Mouse (Mus musculus) olfactory bulb, adult 2 months (tissue): ENCODE results near the gene Aqp5. TPM values are rescaled to one million over a fixed set of nuclear protein-coding genes. Genes with fewer than 3 reads are reported as not detected.

Source experiments
- H3K27ac ChIP-seq: fragments of 200-500 bp; 2 replicates; pipeline ENCODE4 v1.5.1; 2012; ENCODE audit warnings: low read depth, low read length; ENCODE audit not compliant: insufficient read depth
- H3K4me1 ChIP-seq: fragments of 200-500 bp; 2 replicates; pipeline ENCODE4 v1.6.1; 2012; ENCODE audit warnings: low read length; ENCODE audit not compliant: control insufficient read depth, insufficient read depth
- H3K4me3 ChIP-seq: fragments of 200-500 bp; 2 replicates; pipeline ENCODE4 v1.5.1; 2012; ENCODE audit warnings: mild to moderate bottlenecking, low read depth, low read length, moderate library complexity; ENCODE audit not compliant: insufficient read depth
- CTCF ChIP-seq: fragments of 200-500 bp; IDR thresholded peaks from 2 replicates; pipeline ENCODE4 v1.5.1; 2012; ENCODE audit warnings: low read depth, mild to moderate bottlenecking, low read length, moderate library complexity; ENCODE audit not compliant: insufficient read depth
- POLR2A ChIP-seq: fragments of 200-500 bp; IDR thresholded peaks from 2 replicates; pipeline ENCODE4 v1.6.1; 2012; ENCODE audit warnings: mild to moderate bottlenecking, low read depth, low read length, moderate library complexity; ENCODE audit not compliant: insufficient read depth
- WGBS: fragments of 180-500 bp; shearing (Covaris S2); methylation state at CpG from one replicate; pipeline ENCODE4 v1.1.7; 2018; 5-methylcytosine and 5-hydroxymethylcytosine counted together
- polyA plus RNA-seq: library from polyadenylated mRNA; stranded (reverse); fragments of >200 nt; gene quantifications from 2 replicates; pipeline ENCODE4 v1.2.4, GENCODE M21; 2012; ENCODE audit warnings: low replicate concordance; ENCODE audit not compliant: missing spikeins, insufficient read depth, insufficient read length

The Aqp5 gene
- polyA plus RNA-seq, 1 experiment = not detected

DNA sequence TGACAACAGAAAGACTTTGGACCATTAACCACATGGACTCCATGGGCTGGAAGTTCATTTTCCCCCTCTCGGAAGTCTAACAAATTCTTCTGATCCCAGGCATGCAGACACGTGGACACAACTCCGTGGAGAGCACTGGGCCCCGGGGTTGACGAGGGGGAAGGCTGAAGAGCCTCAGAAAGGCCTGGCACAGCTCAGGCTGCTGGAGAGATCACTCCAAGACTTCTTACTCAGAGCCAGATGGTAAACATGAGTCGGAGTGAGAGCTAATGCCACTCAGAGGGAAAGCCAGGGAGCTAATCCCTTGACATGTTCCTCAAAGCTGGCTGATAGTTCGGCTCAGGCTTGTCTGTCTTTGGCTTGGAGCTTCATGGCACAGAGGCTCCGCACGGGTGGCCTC is 24.7 kb downstream of the Aqp5 start:
- H3K27ac ChIP-seq = peak overlapping the region; percentile 9; the same call in 1 of the 2 replicates
- 29% methylated on average over 9 of the region's 9 CpGs for WGBS

DNA sequence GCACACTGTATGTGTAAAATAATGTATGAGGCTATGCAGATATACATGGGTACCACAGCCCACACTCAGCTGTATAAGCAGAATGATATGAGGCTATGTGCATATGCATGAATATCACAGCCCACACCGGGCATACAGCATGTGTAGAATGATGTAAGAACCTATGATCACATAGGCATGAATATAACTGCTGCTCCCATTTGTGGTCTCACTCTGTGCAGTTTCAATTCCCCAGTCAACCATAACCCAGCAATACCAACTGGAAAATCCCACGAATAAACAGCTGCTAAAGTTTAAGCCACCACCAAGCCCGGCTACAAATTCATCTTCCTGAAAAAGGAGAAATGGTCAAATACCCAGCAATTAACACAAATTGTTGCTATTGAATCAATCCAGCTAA is 28.0 kb downstream of the Aqp5 start:
- TF ChIP-seq CTCF = no peak
- TF ChIP-seq POLR2A = no peak
- peaks cover 23% of the 10 kb centered on the region for H3K4me1 ChIP-seq
- 79% methylated on average over 3 of the region's 3 CpGs for WGBS
- no peak overlapping the region for H3K4me3 ChIP-seq
- H3K27ac ChIP-seq = no peak overlapping the region

More for the DNA sequence above, 24.7 kb downstream of the Aqp5 start:
- TF ChIP-seq POLR2A = no peak
- TF ChIP-seq CTCF = no peak
- no peak overlapping the region for H3K4me3 ChIP-seq
- peaks cover 34% of the 10 kb centered on the region for H3K4me1 ChIP-seq

DNA sequence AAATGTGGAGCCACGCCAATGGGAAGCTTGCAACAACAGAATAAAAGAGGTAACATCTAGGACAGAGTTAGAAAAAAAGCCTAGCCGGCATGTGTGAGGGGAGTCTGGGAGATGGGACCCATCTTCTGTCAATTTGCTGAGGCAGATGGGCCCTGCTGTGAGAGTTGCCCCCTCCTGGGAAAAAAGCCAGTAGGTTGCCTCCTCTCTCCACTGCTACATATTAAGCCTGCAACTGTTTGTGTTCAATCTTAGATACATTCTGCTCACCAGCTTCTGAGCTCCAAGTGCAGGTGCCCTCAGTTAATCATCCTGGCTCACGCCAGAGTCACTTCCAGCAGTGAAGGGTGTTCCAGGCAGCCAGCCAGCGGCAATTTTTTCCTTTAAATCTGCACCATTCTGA is 29.2 kb downstream of the Aqp5 start:
- TF ChIP-seq POLR2A (no peak), CTCF (no peak)
- H3K27ac ChIP-seq = no peak overlapping the region
- no peak overlapping the region for H3K4me3 ChIP-seq
- WGBS = 49% methylated on average over 4 of the region's 4 CpGs
- H3K4me1 ChIP-seq = peaks cover 11% of the 10 kb centered on the region

DNA sequence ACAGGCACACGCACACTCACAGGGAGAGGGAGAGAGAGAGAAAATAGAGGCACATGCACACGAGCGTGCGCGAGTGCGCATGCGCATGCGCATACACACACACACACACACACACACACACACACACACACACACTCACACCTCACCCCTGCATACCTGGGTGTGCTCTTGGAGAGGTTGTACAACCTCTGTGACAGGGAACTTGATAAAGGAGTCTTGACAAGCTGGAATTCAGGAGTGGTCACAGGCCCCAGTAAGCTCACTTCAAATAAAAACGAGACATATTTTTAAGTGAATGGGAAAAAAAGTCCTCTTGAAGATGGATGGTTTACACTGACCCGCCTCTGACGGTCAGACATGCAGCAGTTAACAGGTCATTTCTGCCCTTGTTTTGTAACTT is 31.5 kb downstream of the Aqp5 start:
- no peak for TF ChIP-seq POLR2A
- TF ChIP-seq CTCF = no peak
- H3K4me3 ChIP-seq = no peak overlapping the region
- WGBS = 96% methylated on average over 11 of the region's 11 CpGs
- peaks cover 2% of the 10 kb centered on the region; the same call in 1 of the 2 replicates for H3K4me1 ChIP-seq
- H3K27ac ChIP-seq = no peak overlapping the region

DNA sequence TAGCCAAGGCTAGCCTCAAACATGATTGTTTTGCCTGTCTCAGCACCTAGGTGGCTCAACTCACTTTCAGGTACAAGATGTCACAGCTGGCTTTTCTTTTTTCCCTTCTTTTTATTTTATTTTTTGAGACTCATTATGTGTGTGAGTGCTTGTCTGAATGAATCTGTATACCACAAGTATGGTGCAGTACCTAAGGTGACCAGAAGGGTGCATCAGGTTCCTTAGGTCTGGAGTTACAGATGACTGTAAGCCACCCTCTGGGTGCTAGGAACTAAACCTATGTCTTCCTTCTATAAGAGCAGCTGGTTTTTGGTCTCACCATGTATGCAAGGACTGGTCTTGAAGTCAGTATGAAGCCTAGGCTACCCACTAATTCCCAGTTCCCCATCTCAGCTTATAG is 41.0 kb downstream of the Aqp5 start:
- Histone ChIP-seq H3K4me3 (no peak overlapping the region), H3K4me1 (no peaks in the 10 kb centered on the region), H3K27ac (no peak overlapping the region)
- TF ChIP-seq POLR2A (no peak), CTCF (no peak)

DNA sequence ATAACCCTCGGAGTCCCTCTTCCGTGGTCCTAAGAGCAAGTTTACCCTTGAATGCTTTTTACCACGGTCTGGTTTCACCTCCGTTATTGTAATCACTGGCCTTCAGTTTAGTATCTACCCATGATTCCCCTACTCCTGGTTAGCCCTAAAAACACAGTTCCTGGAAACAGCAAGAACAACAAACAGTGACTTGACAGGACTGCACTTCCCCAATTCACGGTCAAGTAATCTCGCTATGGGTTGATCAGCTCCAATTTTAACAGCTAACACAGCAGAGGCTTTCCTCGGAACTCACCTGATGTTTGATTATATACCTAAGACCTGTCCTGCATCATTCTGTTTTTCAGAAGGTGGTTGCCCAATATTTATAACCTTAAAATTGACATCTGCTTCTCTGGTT is 44.1 kb downstream of the Aqp5 start:
- WGBS = 90% methylated on average over 7 of the region's 7 CpGs
- Histone ChIP-seq H3K27ac (no peak overlapping the region), H3K4me3 (no peak overlapping the region)

DNA sequence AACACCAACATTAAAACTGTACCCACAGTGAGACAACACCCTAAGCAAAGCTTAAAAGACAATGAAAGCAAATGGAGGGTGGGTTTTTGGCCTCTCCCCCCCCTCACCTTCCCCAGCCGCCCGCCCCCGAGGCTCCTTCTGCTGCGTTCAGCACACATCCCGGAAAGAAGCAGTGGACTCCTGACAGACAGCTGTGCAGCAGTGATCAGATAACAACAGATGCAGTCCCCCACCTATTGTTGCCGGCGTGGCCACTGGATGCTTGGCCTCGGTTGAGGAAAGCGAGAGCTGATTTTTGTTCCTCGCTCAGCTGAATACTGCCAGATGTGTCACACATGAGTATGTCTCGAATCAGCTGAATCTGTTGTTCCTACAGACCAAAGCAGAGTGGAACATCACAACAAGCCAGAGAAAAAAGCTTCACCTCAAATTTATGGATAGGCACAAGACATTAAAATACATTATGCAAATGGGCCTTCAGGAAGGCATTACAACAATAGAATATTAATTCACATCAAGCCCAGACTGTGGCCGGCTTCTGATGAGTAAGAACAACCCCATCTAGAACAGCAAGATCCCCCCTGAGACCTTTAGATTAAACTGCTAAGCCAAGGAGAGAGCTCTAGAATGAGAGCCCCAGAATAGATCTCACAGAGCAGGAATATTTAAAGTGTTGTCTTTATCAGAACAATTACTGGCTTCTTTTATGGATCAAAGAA is 47.0 kb downstream of the Aqp5 start:
- no peak overlapping the region for H3K4me3 ChIP-seq
- 64% methylated on average over 12 of the region's 12 CpGs for whole genome bisulfite sequencing
- no peak overlapping the region for H3K27ac ChIP-seq
- TF ChIP-seq POLR2A = no peak
- TF ChIP-seq CTCF = no peak
- H3K4me1 ChIP-seq = peaks cover 2% of the 10 kb centered on the region; the same call in 1 of the 2 replicates

More for the DNA sequence above, 44.1 kb downstream of the Aqp5 start:
- TF ChIP-seq POLR2A (no peak), CTCF (no peak)
- H3K4me1 ChIP-seq = peaks cover 2% of the 10 kb centered on the region; the same call in 1 of the 2 replicates

DNA sequence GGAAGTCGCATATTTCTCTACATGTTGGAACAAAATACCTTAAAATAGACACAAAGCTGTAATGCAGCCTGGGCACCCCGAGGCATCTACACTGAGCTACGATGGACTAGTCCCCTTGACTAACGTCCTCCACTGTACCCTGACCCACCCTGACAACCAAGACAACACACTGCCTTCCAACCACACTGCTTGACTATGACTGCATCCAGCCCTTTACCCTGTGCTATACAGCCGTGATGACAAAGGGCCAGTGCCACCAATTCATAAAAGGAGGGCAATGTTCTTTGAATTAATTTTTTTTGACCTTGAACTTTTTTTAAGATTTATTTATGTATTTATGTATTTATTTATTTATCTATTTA is 47.5 kb downstream of the Aqp5 start:
- Histone ChIP-seq H3K4me1 (peaks cover 2% of the 10 kb centered on the region; the same call in 1 of the 2 replicates), H3K4me3 (no peak overlapping the region), H3K27ac (no peak overlapping the region)
- TF ChIP-seq POLR2A (no peak), CTCF (no peak)
- WGBS = 63% methylated on average over 5 of the region's 5 CpGs

DNA sequence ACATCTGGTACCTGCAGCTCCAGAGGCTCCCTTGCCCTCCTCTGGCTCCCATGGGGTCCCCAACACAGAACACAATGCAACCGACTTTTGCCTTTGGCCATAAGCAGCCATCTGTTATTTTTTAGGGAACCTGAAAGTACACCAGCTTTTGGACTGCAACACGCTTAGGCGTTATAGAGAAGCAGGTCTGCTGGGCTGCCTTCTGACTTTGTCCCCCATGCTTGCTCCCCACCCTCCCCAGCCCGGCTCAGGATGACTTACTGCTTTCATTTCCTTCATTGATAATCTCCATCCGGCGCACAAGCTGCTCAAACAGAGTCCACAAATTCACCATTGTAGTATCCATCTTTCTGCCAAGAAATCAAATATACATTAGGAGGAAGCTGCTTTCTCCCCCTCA is 52.0 kb downstream of the Aqp5 start:
- Histone ChIP-seq H3K4me3 (no peak overlapping the region), H3K27ac (no peak overlapping the region), H3K4me1 (peaks cover 9% of the 10 kb centered on the region)
- 89% methylated on average over 6 of the region's 6 CpGs for WGBS
- no peak for TF ChIP-seq POLR2A
- TF ChIP-seq CTCF = no peak

DNA sequence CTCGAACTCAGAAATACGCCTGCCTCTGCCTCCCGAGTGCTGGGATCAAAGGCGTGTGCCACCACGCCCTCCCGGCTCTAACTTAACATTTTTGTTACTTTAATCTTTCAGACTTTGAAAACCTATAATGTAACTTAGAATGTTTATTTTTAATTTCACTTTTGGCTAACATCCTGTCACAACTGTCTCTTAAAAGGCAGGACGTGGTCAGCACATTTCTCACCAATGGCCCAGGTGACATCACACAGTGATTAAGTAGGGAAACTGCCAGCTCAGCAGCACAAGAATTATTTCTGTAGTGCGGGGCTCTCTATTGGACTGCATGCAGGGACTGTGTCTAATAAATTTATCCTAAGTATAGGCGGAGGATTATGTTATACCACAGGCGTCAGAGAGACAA is 53.2 kb downstream of the Aqp5 start:
- H3K4me1 ChIP-seq = peaks cover 9% of the 10 kb centered on the region
- TF ChIP-seq POLR2A = no peak
- no peak for TF ChIP-seq CTCF
- H3K4me3 ChIP-seq = no peak overlapping the region
- WGBS = 84% methylated on average over 10 of the region's 10 CpGs
- no peak overlapping the region for H3K27ac ChIP-seq

Other genes with a start within 250 kb of the Aqp5 start
- not detected in 2 replicates for gene Fmnl3, start 220.3 kb upstream of the Aqp5 start, polyA plus RNA-seq
- gene Tmbim6, start 197.9 kb upstream of the Aqp5 start, polyA plus RNA-seq = 839 TPM in 1 of 2 replicates, not detected in the other
- not detected in 2 replicates for gene Nckap5l, start 133.0 kb upstream of the Aqp5 start, polyA plus RNA-seq
- not detected in 2 replicates for gene Bcdin3d, start 116.1 kb upstream of the Aqp5 start, polyA plus RNA-seq
- not detected in 2 replicates for gene Faim2, start 62.6 kb upstream of the Aqp5 start, polyA plus RNA-seq
- not detected in 2 replicates for gene Aqp2, start 11.7 kb upstream of the Aqp5 start, polyA plus RNA-seq
- not detected in 2 replicates for gene Aqp6, start 10.6 kb downstream of the Aqp5 start, polyA plus RNA-seq
- gene Racgap1, start 60.9 kb downstream of the Aqp5 start, polyA plus RNA-seq = not detected in 2 replicates
- gene Asic1, start 79.6 kb downstream of the Aqp5 start, polyA plus RNA-seq = not detected in 2 replicates
- 510 TPM in 1 of 2 replicates, not detected in the other for gene Smarcd1, start 111.3 kb downstream of the Aqp5 start, polyA plus RNA-seq
- not detected in 2 replicates for gene Gm17349, start 114.7 kb downstream of the Aqp5 start, polyA plus RNA-seq
- not detected in 2 replicates for gene Gpd1, start 126.7 kb downstream of the Aqp5 start, polyA plus RNA-seq
- not detected in 2 replicates for gene Cox14, start 134.8 kb downstream of the Aqp5 start, polyA plus RNA-seq
- gene Cers5, start 182.1 kb downstream of the Aqp5 start, polyA plus RNA-seq = not detected in 2 replicates